17 mouse cellular contexts compared by ENCODE assay signal in genomic region chr2:25994791-25995190, GRCm38 (mm10).
"Had no signal": no experiment of that assay in that cellular context is flagged by ENCODE, and none has a peak within 500 bp of the region (broad histone marks: within the 10 kb centered on the region; RNA-seq: fewer than 3 reads in every experiment).

No protein-coding gene starts in this region.

- DNase-seq: lung, adult 2 months; lung, postnatal 14 days; lung, postnatal 36 days; right cerebral cortex, postnatal 14 days; thymus, adult 2 months; thymus, postnatal 25 days; thymus, postnatal 4 days had no signal

- H3K4me2 ChIP-seq: lung, embryonic 15.5 days; midbrain, embryonic 11.5 days; midbrain, embryonic 13.5 days; midbrain, embryonic 15.5 days; neural tube, embryonic 12.5 days; stomach, embryonic 15.5 days had no signal

- ATAC-seq: lung, postnatal 0 days; midbrain, embryonic 13.5 days; midbrain, embryonic 15.5 days had no signal

- H3K27me3 ChIP-seq: lung, embryonic 15.5 days; megakaryocyte, embryonic 14.5 days; midbrain, embryonic 13.5 days; midbrain, embryonic 15.5 days; neural tube, embryonic 12.5 days; stomach, embryonic 15.5 days had no signal

- H3K4me1 ChIP-seq: lung, embryonic 15.5 days; midbrain, embryonic 13.5 days; midbrain, embryonic 15.5 days; neural tube, embryonic 12.5 days; stomach, embryonic 15.5 days had no signal

- H3K9me3 ChIP-seq: lung, embryonic 15.5 days; megakaryocyte, embryonic 14.5 days; midbrain, embryonic 13.5 days; midbrain, embryonic 15.5 days; neural tube, embryonic 12.5 days; stomach, embryonic 15.5 days had no signal

- H3K4me3 ChIP-seq: lung, embryonic 15.5 days; megakaryocyte, embryonic 14.5 days; midbrain, embryonic 13.5 days; midbrain, embryonic 15.5 days; neural tube, embryonic 12.5 days; stomach, embryonic 15.5 days had no signal

- H3K27ac ChIP-seq: lung, embryonic 15.5 days; macrophage; midbrain, embryonic 13.5 days; midbrain, embryonic 15.5 days; neural tube, embryonic 12.5 days; stomach, embryonic 15.5 days; stomach, postnatal 0 days had no signal

- H3K9ac ChIP-seq: lung, embryonic 15.5 days; midbrain, embryonic 13.5 days; midbrain, embryonic 15.5 days; neural tube, embryonic 12.5 days; stomach, embryonic 15.5 days had no signal
